Mouse (Mus musculus): ENCODE results near the gene Bsg.
A peak's percentile ranks its signal among the peaks of the same experiment; 100 is the strongest.

- TF ChIP-seq CTCF (IDR thresholded peaks at IDR 0.05 in 2 of 3, conservative IDR thresholded peaks at IDR 0.05 in 1 of 3; ENCODE audit: control insufficient read depth in 1 of 3, insufficient read depth in 1 of 3, low read depth in 2 of 3, low read length in 3 of 3, poor library complexity in 1 of 3, severe bottlenecking in 1 of 3) (peak; percentile 57 to 77 (median 60)), RAD21 (IDR thresholded peaks at IDR 0.05; ENCODE audit: low read depth, low read length) (peak; percentile 4), NELFE (IDR thresholded peaks at IDR 0.05; ENCODE audit: low read depth, low read length) (no peak), TCF12 (IDR thresholded peaks at IDR 0.05; ENCODE audit: low read depth, low read length) (no peak), UBTF (IDR thresholded peaks at IDR 0.05; ENCODE audit: borderline replicate concordance, insufficient read depth, low read depth, low read length) (no peak), CHD2 (IDR thresholded peaks at IDR 0.05; ENCODE audit: low read length) (no peak)
Measured at GRCm38 (mm10) chr10:79738259-79738658, 34.0 kb downstream of the Bsg start.
